Mouse (Mus musculus) c-Kit-positive CD71-positive TER-119-negative erythroid progenitor cells, embryonic 14.5 days (primary cell): ENCODE measurements around the gene Olfr1208.

Experiments used
- DNase-seq: peaks from one replicate; pipeline ENCODE4 v3.0.0-alpha.2; 2013; ENCODE audit warnings: low read depth

Gene Olfr1208

GRCm38 (mm10) chr2:88902211-88902610 lies at the start of gene Olfr1208:
Gene Olfr1208, minus strand, starts transcription at chr2:88902311.
- DNase-seq = no peak

GRCm38 (mm10) chr2:88938011-88938410 lies 35.9 kb upstream of the Olfr1208 start, which contains the start of gene Olfr1211:
Gene Olfr1211, minus strand, starts transcription at chr2:88938111.
- no peak for DNase-seq

GRCm38 (mm10) chr2:88915057-88915456 lies 12.9 kb upstream of the Olfr1208 start, which contains the start of gene Olfr1209:
Gene Olfr1209, minus strand, starts transcription at chr2:88915157.
- no peak for DNase-seq

- DNase-seq = no peak
Observed at GRCm38 (mm10) chr2:88862931-88863330, 39.2 kb downstream of the Olfr1208 start, which contains the start of gene Olfr1206. Gene Olfr1206, plus strand, starts transcription at chr2:88863231.

DNA sequence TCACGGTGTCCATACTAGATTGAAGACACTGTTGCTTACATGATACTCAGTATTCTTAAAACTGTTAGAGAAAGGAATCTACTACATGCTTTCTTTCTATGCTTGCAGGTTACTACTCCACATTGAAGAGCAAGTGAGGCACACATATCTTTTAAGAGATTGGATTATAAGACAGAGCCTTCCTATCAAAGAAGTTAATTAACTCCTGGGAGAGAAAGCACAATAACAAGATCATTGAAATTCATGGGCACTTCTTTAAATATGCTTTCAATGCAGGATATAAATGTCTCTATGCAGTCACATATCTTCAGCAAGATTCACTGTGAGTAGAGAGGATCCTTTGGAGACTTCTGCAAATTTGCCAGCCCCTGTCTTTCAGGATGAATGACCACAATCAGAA lies 53.1 kb downstream of the Olfr1208 start, which contains the start of gene Olfr1204:
Gene Olfr1204 (plus strand): TSS at position 301 of the 400 bp plus-strand sequence.
- no peak for DNase-seq
